Mouse (Mus musculus) spleen, postnatal 10 days (tissue): ENCODE results near the gene Cux2.
A peak's percentile ranks its signal among the peaks of the same experiment; 100 is the strongest.

Source experiments
- DNase-seq, 2 experiments: peaks; one replicate each; pipeline ENCODE4 v3.0.0; 2021 to 2022; ENCODE audit warnings: low spot score in 2 of 2

Gene Cux2

GRCm38 (mm10) chr5:122059060-122060017 lies 9.4 kb upstream of the Cux2 start:
- DNase-seq: peak in 1 of 2 experiments; percentile 55

GRCm38 (mm10) chr5:122057622-122058021 lies 7.7 kb upstream of the Cux2 start:
- DNase-seq: peak in 1 of 2 experiments; percentile 56

- DNase-seq: no peak
Observed at GRCm38 (mm10) chr5:122056557-122056956, 6.7 kb upstream of the Cux2 start.

- no peak for DNase-seq
Observed at GRCm38 (mm10) chr5:122054130-122054843, 4.4 kb upstream of the Cux2 start.

- DNase-seq: no peak
Observed at GRCm38 (mm10) chr5:122053587-122053986, 3.7 kb upstream of the Cux2 start.

GRCm38 (mm10) chr5:122050832-122051105 lies 867 bp upstream of the Cux2 start:
- no peak for DNase-seq

GRCm38 (mm10) chr5:122049664-122050016 lies 262 bp downstream of the Cux2 start:
- DNase-seq: peak in 1 of 2 experiments; percentile 24

- no peak for DNase-seq
Observed at GRCm38 (mm10) chr5:122048686-122049663, 927 bp downstream of the Cux2 start.

GRCm38 (mm10) chr5:122048252-122048651 lies 1.6 kb downstream of the Cux2 start:
- no peak for DNase-seq

- no peak for DNase-seq
Observed at GRCm38 (mm10) chr5:122047791-122048190, 2.1 kb downstream of the Cux2 start.

GRCm38 (mm10) chr5:122043567-122043966 lies 6.3 kb downstream of the Cux2 start:
- no peak for DNase-seq

GRCm38 (mm10) chr5:122035278-122035677 lies 14.6 kb downstream of the Cux2 start:
- no peak for DNase-seq

- DNase-seq: no peak
Observed at GRCm38 (mm10) chr5:122033167-122033478, 16.8 kb downstream of the Cux2 start.

- DNase-seq: no peak
Observed at GRCm38 (mm10) chr5:122032471-122033166, 17.3 kb downstream of the Cux2 start.

GRCm38 (mm10) chr5:122031146-122031545 lies 18.8 kb downstream of the Cux2 start:
- no peak for DNase-seq

GRCm38 (mm10) chr5:122030640-122031039 lies 19.3 kb downstream of the Cux2 start:
- no peak for DNase-seq

- no peak for DNase-seq
Observed at GRCm38 (mm10) chr5:122026771-122027170, 23.1 kb downstream of the Cux2 start.

- DNase-seq: no peak
Observed at GRCm38 (mm10) chr5:122026284-122026683, 23.6 kb downstream of the Cux2 start.

- no peak for DNase-seq
Observed at GRCm38 (mm10) chr5:122025117-122025516, 24.8 kb downstream of the Cux2 start.

- no peak for DNase-seq
Observed at GRCm38 (mm10) chr5:122019288-122019687, 30.6 kb downstream of the Cux2 start.

GRCm38 (mm10) chr5:122017778-122018177 lies 32.1 kb downstream of the Cux2 start:
- DNase-seq: no peak
